Mouse (Mus musculus) ovary, postnatal 36 days (tissue): ENCODE data around the gene Eef1a2.
"Not testable (repeated sequence)": the region's sequence is repeated elsewhere in the genome, so short reads cannot be mapped to it uniquely, and the experiment has no call there.

Experiments used
- DNase-seq: peaks from one replicate; pipeline ENCODE4 v3.0.0; 2022; ENCODE audit warnings: low spot score, mixed read lengths

The Eef1a2 gene

GRCm38 (mm10) chr2:181156248-181157121 lies at the start of gene Eef1a2:
Gene Eef1a2 (minus strand): TSS chr2:181157014.
- no peak for DNase-seq

- no peak for DNase-seq
These were observed 49.3 kb upstream of the Eef1a2 start for GRCm38 (mm10) chr2:181206118-181206517.

GRCm38 (mm10) chr2:181205678-181206077 lies 48.9 kb upstream of the Eef1a2 start:
- DNase-seq = no peak

- no peak for DNase-seq
These were observed 46.1 kb upstream of the Eef1a2 start for GRCm38 (mm10) chr2:181202886-181203285.

GRCm38 (mm10) chr2:181202422-181202821 lies 45.6 kb upstream of the Eef1a2 start, which contains the start of gene Ptk6:
Gene Ptk6 (minus strand): TSS chr2:181202789.
- DNase-seq = no peak

GRCm38 (mm10) chr2:181201606-181202005 lies 44.8 kb upstream of the Eef1a2 start:
- no peak for DNase-seq

GRCm38 (mm10) chr2:181196628-181197300 lies 40.0 kb upstream of the Eef1a2 start:
- no peak for DNase-seq

- DNase-seq = no peak
These were observed 36.2 kb upstream of the Eef1a2 start for GRCm38 (mm10) chr2:181193044-181193443.

- no peak for DNase-seq
These were observed 35.1 kb upstream of the Eef1a2 start for GRCm38 (mm10) chr2:181191936-181192335.

- DNase-seq = not testable (repeated sequence)
These were observed 34.6 kb upstream of the Eef1a2 start for GRCm38 (mm10) chr2:181191385-181191784.

- DNase-seq = no peak
These were observed 32.5 kb upstream of the Eef1a2 start for GRCm38 (mm10) chr2:181189321-181189720.

GRCm38 (mm10) chr2:181188681-181189080 lies 31.9 kb upstream of the Eef1a2 start:
- no peak for DNase-seq

GRCm38 (mm10) chr2:181187121-181188000 lies 30.5 kb upstream of the Eef1a2 start, which contains the start of gene Ppdpf:
Gene Ppdpf (plus strand): TSS chr2:181187247.
- peak; percentile 91 for DNase-seq

- peak; percentile 82 for DNase-seq
These were observed 29.8 kb upstream of the Eef1a2 start for GRCm38 (mm10) chr2:181186635-181187034.

GRCm38 (mm10) chr2:181180898-181181297 lies 24.1 kb upstream of the Eef1a2 start:
- DNase-seq = no peak

GRCm38 (mm10) chr2:181178471-181178870 lies 21.7 kb upstream of the Eef1a2 start:
- DNase-seq = no peak

- no peak for DNase-seq
These were observed 21.2 kb upstream of the Eef1a2 start for GRCm38 (mm10) chr2:181178015-181178414.

GRCm38 (mm10) chr2:181174646-181175045 lies 17.8 kb upstream of the Eef1a2 start:
- DNase-seq = no peak

GRCm38 (mm10) chr2:181166469-181166868 lies 9.7 kb upstream of the Eef1a2 start:
- no peak for DNase-seq

- DNase-seq = no peak
These were observed 4.0 kb upstream of the Eef1a2 start for GRCm38 (mm10) chr2:181160821-181161220.

- DNase-seq = no peak
These were observed 3.0 kb upstream of the Eef1a2 start for GRCm38 (mm10) chr2:181159771-181160170.

- no peak for DNase-seq
These were observed 2.3 kb upstream of the Eef1a2 start for GRCm38 (mm10) chr2:181159091-181159514.
